Mouse (Mus musculus) midbrain, embryonic 14.5 days (tissue): Measurements from ENCODE around the gene Ppp1r14b. TPM values are rescaled to one million over a fixed set of nuclear protein-coding genes. Genes with fewer than 3 reads are reported as not detected.

Source experiments
- ATAC-seq: fragments of 200-750 bp; cut with Nextera tagmentation; 2 replicates; pipeline ENCODE4 v1.8.0; 2017; ENCODE audit warnings: moderate number of reproducible peaks, moderate library complexity; ENCODE audit not compliant: low FRiP score, low TSS enrichment
- DNase-seq: peaks from one replicate; pipeline ENCODE4 v3.0.0-alpha.2; 2015
- H3K27ac ChIP-seq: fragments of 300-500 bp; sonication (generic); replicated peaks from 2 replicates; pipeline ENCODE4 v1.5.1; 2014; ENCODE audit warnings: mild to moderate bottlenecking, low read depth, low read length, moderate library complexity
- H3K27me3 ChIP-seq: fragments of 300-500 bp; sonication (generic); 2 replicates; pipeline ENCODE4 v1.6.1; 2014; ENCODE audit warnings: low read length, control low read depth, mixed read lengths; ENCODE audit not compliant: control insufficient read depth, insufficient read depth
- H3K36me3 ChIP-seq: fragments of 300-500 bp; sonication (generic); 2 replicates; pipeline ENCODE4 v1.6.1; 2014; ENCODE audit warnings: low read length, control low read depth; ENCODE audit not compliant: control insufficient read depth, insufficient read depth
- H3K4me1 ChIP-seq: fragments of 300-500 bp; sonication (generic); 2 replicates; pipeline ENCODE4 v1.6.1; 2014; ENCODE audit warnings: mild to moderate bottlenecking, antibody characterized with exemption, low read length, control low read depth; ENCODE audit not compliant: control insufficient read depth, insufficient read depth
- H3K4me2 ChIP-seq: fragments of 300-500 bp; sonication (generic); 2 replicates; pipeline ENCODE4 v1.6.1; 2014; ENCODE audit warnings: mild to moderate bottlenecking, low read length, moderate library complexity
- H3K4me3 ChIP-seq: fragments of 300-500 bp; sonication (generic); replicated peaks from 2 replicates; pipeline ENCODE4 v1.5.1; 2014; ENCODE audit warnings: low read depth, low read length
- H3K9ac ChIP-seq: fragments of 300-500 bp; sonication (generic); replicated peaks from 2 replicates; pipeline ENCODE4 v1.6.1; 2014; ENCODE audit warnings: mild to moderate bottlenecking, low read length, moderate library complexity
- H3K9me3 ChIP-seq: fragments of 300-500 bp; sonication (generic); 2 replicates; pipeline ENCODE4 v1.6.1; 2016; ENCODE audit warnings: low read length, control low read depth, mixed read lengths; ENCODE audit not compliant: control insufficient read depth
- WGBS: fragments of 180-500 bp; shearing (Covaris S2); extraction: QIAGEN DNeasy Blood & Tissue Kit; methylation state at CpG from one replicate; pipeline ENCODE4 v1.1.7; 2014; 5-methylcytosine and 5-hydroxymethylcytosine counted together
- polyA plus RNA-seq: library from polyadenylated mRNA; unstranded; fragments of >200 nt; fragmentation: Nextera tagmentation; extraction: Ambion mirVana; gene quantifications from 2 replicates; pipeline ENCODE4 v1.2.1, GENCODE M21; 2014

Ppp1r14b gene
- polyA plus RNA-seq, 1 experiment from 2014 or later: 198 TPM

GRCm38 (mm10) chr19:6933436-6934194 is 41.2 kb upstream of the Ppp1r14b start:
- peaks cover 66% of the 10 kb centered on the region for H3K27me3 ChIP-seq
- peak overlapping the region; percentile 45; the same call in 1 of the 2 replicates for H3K9ac ChIP-seq
- H3K4me3 ChIP-seq: peak overlapping the region; percentile 39
- no peak overlapping the region for H3K27ac ChIP-seq
- no peaks in the 10 kb centered on the region for H3K9me3 ChIP-seq
- peak; percentile 53 for ATAC-seq
- H3K4me2 ChIP-seq: peak overlapping the region; percentile 68
- WGBS: 3% methylated on average over 58 of the region's 58 CpGs
- H3K36me3 ChIP-seq: peaks cover 6% of the 10 kb centered on the region; the same call in 1 of the 2 replicates
- H3K4me1 ChIP-seq: peaks cover 8% of the 10 kb centered on the region; the same call in 1 of the 2 replicates
- DNase-seq: peak; percentile 64

DNA sequence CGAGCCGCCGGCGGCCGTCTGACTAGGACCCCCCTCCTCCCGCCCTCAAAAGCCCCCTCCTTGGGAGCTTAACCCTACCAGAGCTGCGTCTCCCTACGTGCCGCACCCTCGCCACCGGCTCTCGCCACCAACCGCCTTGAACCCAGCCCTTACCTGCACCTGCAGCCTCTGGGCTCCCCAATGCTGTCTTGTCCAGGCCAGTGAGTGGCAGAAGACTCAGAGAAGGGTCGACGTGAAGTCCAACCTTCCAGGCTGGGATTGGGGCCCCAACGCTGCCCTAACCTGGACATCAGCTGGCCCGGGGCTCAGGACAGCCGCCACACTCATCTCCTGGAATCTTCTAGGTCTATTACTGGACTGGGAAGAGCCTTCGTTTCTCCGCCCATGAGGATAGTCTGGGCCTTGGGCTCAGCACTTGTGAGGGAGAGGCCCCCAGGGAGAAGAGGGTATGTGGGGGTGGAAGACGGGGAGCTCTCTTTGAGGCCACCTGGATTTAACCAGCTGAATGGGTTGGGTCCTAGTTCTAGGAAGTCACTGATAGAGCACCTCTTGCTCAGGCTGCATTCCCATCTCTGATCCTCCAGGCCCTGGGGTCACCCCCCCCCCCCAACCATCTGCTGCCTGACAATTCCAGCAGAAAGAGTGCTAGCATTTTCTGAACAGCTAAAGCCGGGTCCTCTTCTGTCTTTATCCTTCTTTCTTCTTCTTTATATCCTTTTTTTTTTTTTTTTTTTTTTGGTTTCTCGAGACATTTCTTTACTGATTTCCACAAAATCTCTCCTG is 40.4 kb upstream of the Ppp1r14b start, which contains the start of gene Kcnk4:
TSS of gene Kcnk4 (minus strand) at position 321 of the 783 bp plus-strand sequence.
- H3K4me1 ChIP-seq: peaks cover 13% of the 10 kb centered on the region
- no peak within 1 kb of the TSS for H3K27ac ChIP-seq
- peak within 1 kb of the TSS; percentile 68 for H3K4me2 ChIP-seq
- peak within 1 kb of the TSS; percentile 39 for H3K4me3 ChIP-seq
- H3K9me3 ChIP-seq: no peaks in the 10 kb centered on the region
- peak within 1 kb of the TSS; percentile 45; the same call in 1 of the 2 replicates for H3K9ac ChIP-seq
- 12% methylated on average over 23 of the region's 23 CpGs for WGBS
- DNase-seq: no peak
- peaks cover 9% of the 10 kb centered on the region; the same call in 1 of the 2 replicates for H3K36me3 ChIP-seq
- peaks cover 59% of the 10 kb centered on the region for H3K27me3 ChIP-seq
- no peak for ATAC-seq

DNA sequence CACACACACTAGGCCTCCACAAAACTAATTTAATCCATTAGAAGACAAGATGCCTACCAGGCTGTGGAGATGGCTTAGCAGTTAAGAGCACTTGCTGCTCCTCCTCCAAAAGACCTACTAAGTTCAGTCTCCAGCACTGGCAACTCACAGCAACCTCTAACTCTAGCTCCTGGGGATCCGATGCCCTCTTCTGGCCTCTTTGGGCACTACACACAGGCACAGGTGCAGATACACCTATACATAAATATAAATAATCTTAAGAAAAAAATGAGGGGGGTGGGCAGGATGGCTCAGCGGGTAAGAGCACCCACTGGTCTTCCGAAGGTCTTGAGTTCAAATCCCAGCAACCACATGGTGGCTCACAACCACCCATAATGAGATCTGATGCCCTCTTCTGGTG is 38.5 kb upstream of the Ppp1r14b start:
- Histone ChIP-seq H3K27ac (no peak overlapping the region), H3K36me3 (peaks cover 9% of the 10 kb centered on the region; the same call in 1 of the 2 replicates), H3K27me3 (peaks cover 51% of the 10 kb centered on the region), H3K4me3 (no peak overlapping the region), H3K9ac (no peak overlapping the region), H3K4me1 (peaks cover 27% of the 10 kb centered on the region), H3K9me3 (no peaks in the 10 kb centered on the region), H3K4me2 (no peak overlapping the region)
- no peak for DNase-seq
- 21% methylated on average over 3 of the region's 3 CpGs for WGBS
- ATAC-seq: no peak

GRCm38 (mm10) chr19:6937541-6938465 is 37.0 kb upstream of the Ppp1r14b start:
- H3K4me2 ChIP-seq: no peak overlapping the region
- no peak overlapping the region; the same call in 1 of the 2 replicates for H3K9ac ChIP-seq
- H3K9me3 ChIP-seq: no peaks in the 10 kb centered on the region
- 75% methylated on average over 16 of the region's 16 CpGs for WGBS
- H3K4me3 ChIP-seq: no peak overlapping the region
- ATAC-seq (no peak), DNase-seq (no peak)
- H3K27me3 ChIP-seq: peaks cover 36% of the 10 kb centered on the region
- H3K4me1 ChIP-seq: peaks cover 30% of the 10 kb centered on the region
- no peak overlapping the region for H3K27ac ChIP-seq
- peaks cover 9% of the 10 kb centered on the region; the same call in 1 of the 2 replicates for H3K36me3 ChIP-seq

GRCm38 (mm10) chr19:6939106-6940002 is 35.4 kb upstream of the Ppp1r14b start:
- 86% methylated on average over 20 of the region's 20 CpGs for WGBS

GRCm38 (mm10) chr19:6940396-6941351 is 34.1 kb upstream of the Ppp1r14b start:
- WGBS: 22% methylated on average over 29 of the region's 29 CpGs
- Histone ChIP-seq H3K4me3 (peak overlapping the region; percentile 85), H3K9ac (peak overlapping the region; percentile 92), H3K9me3 (no peaks in the 10 kb centered on the region), H3K27me3 (peaks cover 7% of the 10 kb centered on the region), H3K4me1 (peaks cover 26% of the 10 kb centered on the region), H3K27ac (peak overlapping the region; percentile 94), H3K4me2 (peak overlapping the region; percentile 99), H3K36me3 (peaks cover 12% of the 10 kb centered on the region; the same call in 1 of the 2 replicates)
- ATAC-seq (peak; percentile 41; the same call in 1 of the 2 replicates), DNase-seq (no peak)

More at GRCm38 (mm10) chr19:6939106-6940002, 35.4 kb upstream of the Ppp1r14b start:
- H3K4me1 ChIP-seq: peaks cover 28% of the 10 kb centered on the region
- DNase-seq (no peak), ATAC-seq (no peak)
- peaks cover 9% of the 10 kb centered on the region; the same call in 1 of the 2 replicates for H3K36me3 ChIP-seq
- peak overlapping the region; percentile 85; the same call in 1 of the 2 replicates for H3K4me3 ChIP-seq
- H3K27ac ChIP-seq: no peak overlapping the region
- peak overlapping the region; percentile 92 for H3K9ac ChIP-seq
- no peaks in the 10 kb centered on the region for H3K9me3 ChIP-seq
- H3K4me2 ChIP-seq: peak overlapping the region; percentile 99
- peaks cover 21% of the 10 kb centered on the region for H3K27me3 ChIP-seq
